Mouse (Mus musculus): ENCODE data around the gene Zfp658.

Gene Zfp658

DNA sequence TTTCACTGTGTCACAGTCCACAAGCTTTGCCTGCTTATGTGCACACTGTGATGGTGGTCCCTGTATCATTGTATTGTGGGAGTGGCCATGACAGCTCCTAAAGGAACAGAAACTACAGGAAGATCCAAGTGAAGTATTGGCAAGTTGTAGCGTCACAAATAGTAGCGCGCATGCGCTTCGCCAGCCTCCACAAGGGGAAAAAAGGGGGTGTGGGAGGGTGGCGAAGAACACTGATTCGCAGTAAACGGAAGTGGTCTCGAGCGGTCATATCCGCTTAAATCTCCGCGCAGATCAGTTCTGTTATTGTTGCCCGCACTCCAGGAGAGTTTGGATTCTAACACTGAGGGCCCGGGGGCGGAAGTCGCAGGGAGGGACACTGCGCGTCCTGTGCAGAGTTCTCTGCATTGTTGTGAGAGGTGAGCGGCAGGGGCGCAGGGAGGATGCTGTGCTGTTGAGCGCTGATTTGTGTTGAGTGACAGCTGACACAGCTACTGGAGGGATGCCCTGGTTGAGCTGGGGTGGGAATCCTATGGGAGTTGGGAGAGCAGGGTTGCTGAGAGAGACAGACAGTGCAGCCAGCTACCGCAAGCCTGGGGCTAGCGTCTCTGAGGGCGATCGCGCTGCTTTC lies at the start of gene Zfp658:
Gene Zfp658 (plus strand): TSS at position 251 of the 628 bp plus-strand sequence.
- in situ Hi-C loops (cut with MboI), result no loop called here

DNA sequence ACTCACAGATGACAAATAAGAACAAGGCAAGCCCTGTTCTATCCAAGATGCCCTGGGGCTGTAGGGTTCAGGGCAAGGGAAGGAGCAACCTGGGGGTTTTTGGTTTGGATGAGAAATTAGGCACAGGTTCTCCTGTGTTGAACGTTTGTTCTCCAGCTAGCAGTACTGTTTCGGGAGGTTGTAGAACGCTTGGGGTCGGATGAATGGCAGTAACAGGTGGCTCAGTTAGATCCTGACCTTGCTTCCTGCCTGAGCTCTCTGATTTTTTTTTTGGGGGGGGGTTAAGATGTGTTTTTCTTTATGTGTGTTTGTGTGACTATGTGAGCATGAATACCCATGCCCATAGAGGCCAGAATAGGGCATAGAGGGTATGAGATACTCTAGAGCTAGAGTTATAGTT lies 49.5 kb upstream of the Zfp658 start:
- in situ Hi-C loops (cut with MboI), result no loop called here

DNA sequence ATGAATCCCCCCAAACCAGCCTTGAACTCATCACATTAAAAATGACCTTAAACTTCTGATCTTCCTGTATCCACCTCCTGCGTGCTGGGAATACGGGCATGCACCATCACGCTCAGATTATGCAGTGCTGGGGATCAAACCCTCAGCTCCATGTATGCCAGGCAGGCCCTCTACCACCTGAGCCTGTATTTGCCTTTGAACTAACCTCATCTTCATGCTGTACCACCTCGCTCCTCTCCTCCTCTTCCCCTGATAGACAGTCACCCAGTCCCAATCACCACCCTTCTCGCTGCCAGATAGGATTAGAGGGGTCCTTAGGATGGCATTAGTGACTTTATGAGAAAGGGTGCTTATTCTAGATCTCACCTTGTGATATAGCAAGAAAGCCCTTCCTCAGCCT lies 47.0 kb upstream of the Zfp658 start:
- in situ Hi-C loops (cut with MboI), result no loop called here

DNA sequence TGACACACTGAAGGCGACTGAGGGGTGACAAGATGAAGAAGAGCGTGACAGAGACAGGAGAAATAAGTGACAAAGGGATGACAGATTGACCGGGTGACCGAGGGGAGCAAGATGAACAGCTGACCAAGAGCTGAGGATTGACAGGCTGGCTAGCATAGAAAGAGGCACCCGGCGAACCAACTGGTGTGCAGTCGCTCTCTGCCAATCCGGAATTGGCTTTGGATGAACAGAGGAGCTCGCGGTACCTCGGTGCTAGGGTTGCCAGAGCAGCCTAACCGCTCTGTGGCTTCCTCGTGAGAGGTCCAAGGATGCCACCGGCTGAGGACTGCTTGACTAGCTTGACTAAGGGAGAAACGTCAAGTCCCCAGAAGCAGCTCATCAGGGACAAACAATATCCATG lies 43.7 kb upstream of the Zfp658 start:
- in situ Hi-C loops (cut with MboI), result no loop called here

DNA sequence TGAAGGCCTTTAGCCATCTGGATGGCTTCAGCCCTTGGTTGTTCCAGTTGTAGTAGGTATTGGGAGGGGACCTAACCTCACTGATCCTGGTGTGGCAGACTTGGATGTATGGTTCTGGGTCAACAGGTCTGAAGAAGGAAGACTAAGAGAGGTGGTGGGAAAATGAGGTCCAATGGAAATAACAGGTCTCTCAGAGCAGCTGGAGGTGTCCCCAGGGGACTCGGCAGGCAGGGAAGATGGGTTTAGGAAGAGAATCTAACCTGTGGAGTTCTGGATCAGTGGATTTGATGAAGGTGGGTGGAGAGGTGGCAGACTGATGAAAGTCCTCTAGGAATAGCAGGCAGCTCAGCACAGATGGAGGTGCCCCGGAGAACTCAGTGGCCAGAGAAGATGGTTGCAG lies 39.3 kb upstream of the Zfp658 start:
- in situ Hi-C loops (cut with MboI), result no loop called here

DNA sequence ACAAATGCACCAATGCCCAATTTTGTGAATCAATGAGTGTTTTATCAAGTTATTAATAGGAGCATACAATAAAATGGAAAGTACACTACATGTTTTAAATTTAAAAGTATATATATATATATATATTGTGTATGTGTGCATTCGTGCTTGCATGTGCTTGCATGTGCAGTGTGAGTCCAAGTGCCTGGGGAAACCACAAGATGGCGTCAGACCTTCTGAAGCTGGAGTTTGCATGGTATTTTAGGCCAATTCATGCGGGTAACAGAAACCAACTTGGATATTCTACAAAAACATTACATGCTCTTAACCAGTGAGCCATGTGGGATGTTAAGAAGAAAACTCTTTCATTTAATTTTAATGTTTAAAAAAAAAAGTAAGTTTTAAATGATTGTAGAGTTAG lies 36.7 kb upstream of the Zfp658 start:
- in situ Hi-C loops (cut with MboI), result no loop called here

DNA sequence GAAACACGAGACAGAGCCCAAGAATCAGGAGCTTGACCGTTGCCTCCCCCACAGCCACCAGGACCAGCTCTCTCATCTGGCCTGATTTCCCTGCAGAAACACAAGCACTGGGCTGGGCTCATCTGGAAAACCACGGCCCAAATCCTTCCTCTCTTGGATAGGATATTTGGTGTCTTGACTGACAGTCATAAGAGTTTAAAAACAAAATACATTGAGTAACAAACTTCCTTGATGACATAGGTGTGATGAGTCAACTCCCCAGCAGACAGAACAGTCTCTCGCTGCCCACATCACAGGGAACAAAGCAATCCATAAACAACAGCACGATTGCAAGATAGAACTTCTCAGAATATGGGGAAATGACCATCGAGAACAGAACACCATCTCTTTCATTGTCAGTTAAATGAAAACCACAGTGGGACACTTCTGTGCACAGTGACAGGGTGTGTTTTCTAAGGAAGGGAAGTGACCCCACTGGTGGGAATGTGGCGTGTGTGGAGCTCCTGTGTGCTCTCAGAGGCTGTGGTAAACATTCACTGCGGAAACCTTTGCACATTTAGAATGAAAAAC lies 31.8 kb upstream of the Zfp658 start:
- in situ Hi-C loops (cut with MboI), result no loop called here

DNA sequence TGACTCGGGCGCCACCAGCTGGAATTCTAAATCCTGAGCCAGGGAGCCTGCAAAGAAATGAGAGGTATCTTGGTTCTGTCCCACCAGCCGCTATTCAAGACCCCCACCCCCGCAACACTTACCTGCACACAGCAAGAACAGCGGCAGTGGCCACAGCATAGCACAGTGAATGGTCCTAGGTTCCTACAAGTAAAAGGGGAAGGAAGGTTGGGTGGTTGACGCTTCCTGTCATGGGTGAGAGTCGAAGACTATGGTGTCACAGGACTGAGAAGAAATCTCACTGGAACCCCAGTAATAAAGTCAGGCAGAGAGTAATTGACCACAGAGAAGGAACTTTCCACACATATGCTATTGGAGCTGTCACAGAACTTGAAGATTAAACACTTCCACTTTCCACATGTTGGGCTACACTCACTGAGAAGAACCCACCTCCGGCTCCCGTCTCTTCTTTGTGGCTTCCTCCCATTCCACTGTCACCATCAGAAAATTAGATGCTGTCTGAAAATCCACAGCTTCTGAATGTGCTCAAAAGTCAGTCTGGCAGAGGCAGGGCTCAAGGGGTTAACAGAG lies 29.0 kb upstream of the Zfp658 start:
- in situ Hi-C loops (cut with MboI), result no loop called here

DNA sequence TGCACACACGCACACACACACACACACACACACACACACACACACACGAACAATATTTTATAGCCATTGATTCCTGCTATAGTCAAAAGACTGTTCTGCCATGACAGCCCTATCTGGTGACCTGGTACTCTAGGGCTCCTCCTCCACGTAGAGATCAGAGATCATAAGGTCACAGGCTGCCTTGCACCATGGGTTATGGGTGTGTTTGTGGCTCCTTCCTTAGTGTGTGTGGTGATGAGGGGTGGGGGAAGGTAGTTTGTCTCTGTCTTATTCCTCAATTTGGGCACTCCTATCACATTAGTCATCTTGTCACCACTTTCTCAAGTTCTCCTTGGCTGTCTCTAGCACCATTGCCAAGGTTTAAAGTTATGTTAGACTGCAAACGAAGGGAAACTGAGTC lies 23.5 kb upstream of the Zfp658 start:
- in situ Hi-C loops (cut with MboI), result no loop called here

DNA sequence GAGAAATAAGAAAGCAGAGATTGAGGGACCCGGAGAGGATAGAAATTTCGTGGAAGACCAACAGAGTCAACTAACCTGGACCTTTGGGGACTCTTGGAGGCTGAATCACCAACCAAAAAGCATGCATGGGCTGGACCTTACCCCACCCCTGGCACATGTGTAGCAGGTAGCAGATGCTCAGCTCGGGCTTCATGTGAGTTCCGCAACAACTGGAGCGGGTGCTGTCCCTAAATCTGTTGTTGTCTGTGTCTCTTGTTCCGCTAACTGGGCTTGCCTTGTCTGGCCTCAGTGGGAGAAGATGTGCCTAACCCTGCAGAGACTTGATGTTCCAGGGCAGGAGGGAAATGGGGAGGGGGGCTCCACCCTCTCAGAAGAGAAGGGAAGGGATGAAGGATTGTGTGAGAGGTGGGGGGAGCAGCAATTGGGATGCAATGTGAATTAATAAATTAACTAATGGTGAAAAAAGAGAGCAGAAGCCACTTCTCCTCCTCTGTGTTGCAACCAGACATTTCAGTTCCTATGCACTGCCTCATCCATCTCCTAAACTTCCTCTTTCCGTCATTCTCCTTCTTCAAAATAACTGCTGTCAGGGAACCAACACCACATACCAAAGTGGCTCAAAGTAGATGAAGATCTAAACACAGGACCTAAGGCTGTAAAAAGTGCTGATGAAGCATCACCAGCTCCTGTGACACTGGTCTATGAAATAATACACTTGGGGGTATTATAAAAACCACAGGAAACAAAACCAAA lies 17.7 kb upstream of the Zfp658 start, which contains the start of gene Cd33:
Gene Cd33 (minus strand): TSS at position 204 of the 753 bp plus-strand sequence.
- in situ Hi-C loops (cut with MboI), result no loop called here

DNA sequence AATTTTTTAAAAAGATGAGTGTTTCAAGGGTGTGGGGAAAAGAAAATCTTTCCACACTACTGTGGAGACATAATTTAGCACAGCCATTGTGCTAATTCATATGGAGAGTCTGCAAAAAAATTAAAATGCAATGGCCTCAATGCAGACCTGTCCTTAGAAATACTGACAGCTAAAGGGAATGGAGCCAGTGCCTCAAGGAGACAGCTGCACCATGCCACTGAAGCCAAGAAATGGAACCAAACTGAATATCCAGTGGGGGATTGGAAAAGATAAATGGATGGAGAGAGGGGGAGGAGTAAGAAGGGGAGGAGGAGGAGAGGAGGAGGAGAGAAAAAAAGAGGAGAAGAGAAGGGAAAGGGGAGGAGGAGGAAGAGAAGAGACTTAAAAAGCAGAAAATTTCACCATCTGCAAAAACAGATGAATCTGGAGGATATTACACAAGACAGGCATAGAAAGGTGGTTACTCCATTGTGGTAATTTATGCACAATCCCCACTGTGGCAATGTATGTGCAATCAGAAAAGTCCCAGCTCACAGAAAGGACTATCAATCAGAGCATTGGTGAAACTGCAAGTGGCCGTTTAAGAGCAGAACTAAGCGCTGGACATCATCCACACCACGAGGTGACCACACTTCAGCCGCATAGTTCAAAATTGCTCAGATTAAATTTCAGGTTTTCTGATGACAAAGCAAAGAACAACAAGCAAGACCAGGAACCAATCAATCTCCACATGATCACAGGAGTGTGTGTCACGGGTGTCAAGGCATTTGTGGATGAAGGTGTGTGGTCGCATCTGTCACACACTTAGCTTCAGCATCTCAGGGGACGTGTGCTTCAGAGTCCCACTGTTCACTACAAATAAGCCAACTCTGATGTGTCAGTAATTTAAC lies 16.2 kb upstream of the Zfp658 start:
- in situ Hi-C loops (cut with MboI), result no loop called here

DNA sequence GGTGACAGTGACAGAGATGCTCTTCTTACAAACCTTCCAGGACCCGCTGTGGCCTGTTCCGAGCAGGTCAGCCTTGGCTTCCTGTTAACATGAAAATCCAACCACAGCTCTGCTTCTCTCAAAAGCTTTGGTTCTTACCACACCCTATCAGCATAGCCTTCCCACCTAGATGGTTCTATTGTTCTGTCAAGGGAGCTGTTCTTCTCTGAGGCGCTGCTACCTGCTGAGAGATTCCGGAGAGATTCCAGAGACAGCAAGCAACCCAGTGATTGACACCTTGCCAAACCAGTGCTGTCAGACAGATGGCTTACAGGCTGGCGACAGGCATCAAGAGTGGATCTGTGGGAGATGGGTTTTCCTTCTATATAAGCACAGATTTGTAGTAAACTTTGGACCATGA lies 14.4 kb upstream of the Zfp658 start:
- in situ Hi-C loops (cut with MboI), result no loop called here

DNA sequence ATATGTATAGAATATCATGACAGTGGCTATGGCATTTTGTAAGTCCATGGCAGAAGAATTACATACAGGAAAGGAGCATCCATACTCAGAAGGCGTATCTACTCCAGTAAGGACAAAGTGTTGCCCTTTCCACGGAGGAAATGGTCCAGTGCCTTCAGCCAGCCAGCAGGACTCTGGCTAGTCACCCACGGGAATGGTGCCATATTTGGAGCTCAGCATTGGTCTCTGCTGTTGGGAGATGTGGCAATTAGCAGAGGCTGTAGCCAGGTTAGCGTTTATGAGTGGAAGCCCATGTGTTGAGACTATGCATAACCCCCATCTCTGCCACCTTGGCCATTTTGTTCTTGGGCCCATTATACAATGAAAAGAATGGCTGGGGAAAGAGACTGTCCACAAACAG lies 13.8 kb upstream of the Zfp658 start:
- in situ Hi-C loops (cut with MboI), result no loop called here

DNA sequence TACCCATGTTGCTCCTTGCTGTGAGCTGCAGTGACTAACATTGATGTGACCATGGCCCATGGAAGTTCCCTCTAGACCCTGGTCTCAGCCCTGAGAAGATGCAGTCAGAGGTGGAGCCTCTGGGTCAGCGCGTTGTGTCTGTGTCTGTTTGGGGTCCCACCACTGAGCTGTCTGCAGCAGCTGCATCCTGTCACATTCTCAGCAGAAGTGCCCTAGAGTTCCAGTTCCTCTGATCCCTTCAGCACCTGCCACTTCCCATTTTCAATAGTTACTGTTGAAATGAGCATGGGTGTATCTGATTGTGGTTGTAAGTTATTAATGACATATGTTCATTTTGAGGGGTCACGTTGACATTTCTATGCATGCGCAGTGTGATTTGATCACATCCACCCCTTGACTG lies 8.9 kb upstream of the Zfp658 start:
- in situ Hi-C loops (cut with MboI), result no loop called here

DNA sequence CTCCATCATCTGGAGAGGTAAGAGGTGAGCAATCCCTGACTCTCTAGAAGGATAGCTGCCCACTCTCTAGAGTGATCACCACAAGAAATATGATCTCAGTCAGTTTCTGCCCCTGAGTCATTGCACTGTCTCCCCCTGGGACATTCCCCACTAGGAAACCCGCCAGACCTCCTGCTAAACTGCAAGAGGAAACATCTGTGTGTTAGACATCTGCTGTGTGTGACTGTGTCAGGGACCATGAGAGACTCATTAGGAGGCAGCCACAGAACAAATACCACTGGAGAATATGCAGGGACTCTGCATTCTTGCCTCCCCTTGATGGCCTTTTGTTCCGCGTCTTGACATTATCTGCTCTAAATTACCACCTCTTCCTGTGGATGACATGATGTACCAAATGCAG lies 7.5 kb upstream of the Zfp658 start:
- in situ Hi-C loops (cut with MboI), result no loop called here

DNA sequence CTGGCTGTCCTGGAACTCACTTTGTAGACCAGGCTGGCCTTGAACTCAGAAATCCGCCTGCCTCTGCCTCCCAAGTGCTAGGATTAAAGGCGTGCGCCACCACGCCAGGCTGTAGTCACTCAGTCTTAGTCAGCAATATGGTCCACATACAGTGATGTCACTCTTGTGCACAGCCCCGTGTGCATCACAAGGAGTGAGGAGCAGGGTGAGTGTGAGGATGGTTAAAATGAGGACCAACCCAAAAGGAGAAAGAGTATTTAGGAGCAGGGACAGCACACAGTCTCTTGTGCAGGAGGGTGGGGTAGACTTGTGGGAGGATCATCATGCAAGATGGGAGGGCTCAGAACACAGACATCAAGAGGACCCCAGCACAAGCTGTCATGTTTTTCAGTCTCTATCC lies 6.7 kb upstream of the Zfp658 start:
- in situ Hi-C loops (cut with MboI), result no loop called here

DNA sequence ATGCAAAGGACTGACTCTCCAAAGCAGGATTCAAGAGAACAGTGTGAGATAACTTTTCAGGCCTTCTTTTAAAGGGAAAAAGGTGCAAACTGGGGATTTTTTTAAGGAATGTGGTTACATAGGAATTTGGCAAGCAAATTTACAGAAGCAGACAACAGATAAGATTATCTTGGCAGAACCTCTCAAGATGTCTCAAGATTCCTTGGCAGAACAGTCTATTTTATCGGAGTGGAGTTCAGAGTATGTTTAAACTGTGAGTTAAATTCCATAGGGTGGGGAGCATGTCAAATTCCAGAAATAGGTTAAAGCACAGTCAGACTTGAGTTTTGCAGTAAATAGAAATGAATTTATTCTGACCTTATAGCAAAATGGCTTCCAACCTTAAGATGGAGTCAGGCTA lies 5.2 kb upstream of the Zfp658 start:
- in situ Hi-C loops (cut with MboI), result no loop called here

DNA sequence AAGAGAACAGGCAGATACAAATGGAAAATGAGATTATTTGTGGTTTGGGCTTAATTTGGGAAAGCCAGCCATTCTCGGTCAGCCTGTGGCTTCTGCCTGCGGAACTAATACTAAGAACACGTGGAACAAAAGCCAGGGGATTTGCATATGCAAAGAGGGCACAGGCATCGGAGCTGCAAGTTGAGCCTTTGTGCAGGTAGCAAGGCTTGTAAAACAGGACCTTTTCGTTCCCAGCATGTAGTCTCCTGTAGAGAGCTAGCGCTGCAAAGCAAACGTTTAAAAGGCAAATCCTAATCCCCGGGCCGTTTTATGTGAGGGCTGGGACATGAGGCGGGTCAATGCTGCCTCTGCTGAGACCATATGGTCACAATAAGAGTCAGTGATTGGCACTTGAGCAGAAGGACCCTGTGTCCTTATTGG lies 605 bp downstream of the Zfp658 start:
- in situ Hi-C loops (cut with MboI), result no loop called here

DNA sequence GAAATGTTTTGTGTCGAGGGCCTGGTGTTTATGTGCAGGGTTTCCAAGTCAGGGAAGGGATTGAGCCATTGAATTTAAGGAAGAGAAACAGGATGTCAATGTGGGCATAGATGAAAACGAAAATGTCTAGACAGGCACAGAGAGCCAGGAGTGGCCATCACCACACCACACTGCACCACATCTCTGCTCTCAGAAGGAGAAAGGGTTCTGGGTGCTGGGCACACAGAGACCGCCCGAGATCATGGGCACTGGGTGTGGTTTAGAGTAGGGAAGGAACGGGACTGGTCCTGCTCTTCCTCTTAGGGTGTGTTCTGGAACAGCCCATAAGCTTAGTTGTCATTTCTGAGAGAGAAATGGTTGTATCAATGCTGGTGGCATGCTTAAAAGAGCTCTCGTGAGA lies 1.2 kb downstream of the Zfp658 start:
- in situ Hi-C loops (cut with MboI), result no loop called here

DNA sequence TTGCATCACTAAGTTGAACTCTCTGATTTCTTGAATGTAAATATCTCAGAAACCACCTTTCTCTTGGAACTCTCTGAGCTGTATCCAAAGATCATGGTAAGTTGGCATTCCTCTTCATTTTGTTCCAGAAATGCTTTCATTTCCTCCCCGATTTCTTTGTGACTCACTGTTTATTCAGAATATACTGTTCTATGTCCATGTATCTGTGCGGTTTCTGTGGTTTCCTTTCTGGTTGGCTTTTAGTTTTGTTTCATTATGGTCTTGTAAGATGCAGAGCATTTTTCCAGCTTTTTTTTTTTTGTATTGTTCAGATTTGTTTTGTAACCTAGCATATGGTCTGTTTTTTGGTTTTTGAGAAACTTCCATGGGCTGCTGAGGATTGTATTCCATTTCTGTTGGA lies 9.2 kb downstream of the Zfp658 start:
- in situ Hi-C loops (cut with MboI), result no loop called here

DNA sequence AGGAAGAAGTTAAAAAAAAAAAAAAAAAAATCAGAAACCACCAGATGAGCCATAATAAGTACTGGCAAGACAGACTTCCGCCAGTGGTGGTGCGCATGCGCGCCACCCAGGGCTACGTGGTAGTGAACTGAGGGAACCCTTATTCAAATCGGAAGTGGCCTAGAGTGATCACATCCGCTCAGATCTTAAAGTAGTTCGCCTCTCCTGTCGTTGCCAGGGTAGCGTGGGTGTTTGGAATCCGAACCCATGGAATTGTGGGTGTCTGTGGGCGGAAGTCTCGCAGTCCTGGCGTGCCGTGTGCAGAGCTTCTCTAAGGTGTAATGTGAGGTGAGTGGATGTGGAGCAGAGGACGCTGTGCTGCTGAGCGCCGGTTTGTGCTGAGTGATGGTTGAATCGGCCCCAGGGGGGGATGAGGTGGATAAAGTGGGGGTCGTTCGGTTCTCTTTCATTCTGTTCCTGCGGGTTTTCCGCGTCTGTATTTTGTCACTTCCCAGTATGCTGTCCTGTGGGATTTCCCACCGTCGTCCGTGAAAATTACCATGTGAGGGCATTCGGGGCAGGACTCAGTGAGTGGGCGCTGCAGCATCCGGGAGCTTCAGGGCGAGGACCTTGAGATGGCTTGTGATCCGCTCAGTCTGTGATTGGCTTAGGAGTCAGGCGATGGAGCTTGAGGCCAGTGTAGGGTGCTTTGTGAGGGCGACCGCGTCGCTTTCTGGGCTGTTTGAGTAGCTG lies 17.6 kb downstream of the Zfp658 start, which contains the start of gene Zfp719:
Gene Zfp719 (plus strand): TSS at position 171 of the 732 bp plus-strand sequence.
- in situ Hi-C loops (cut with MboI), result no loop called here
